Mouse (Mus musculus) liver, adult 2 months (tissue): ENCODE results near the gene Cacna2d3. TPM values are rescaled to one million over a fixed set of nuclear protein-coding genes. Genes with fewer than 3 reads are reported as not detected.

ENCODE experiments used
- DNase-seq: peaks from one replicate; pipeline ENCODE4 v3.0.0-alpha.2; 2011; ENCODE audit warnings: low read depth, low spot score; ENCODE audit errors: extremely low read depth
- H3K27ac ChIP-seq: fragments of 200-500 bp; replicated peaks from 2 replicates; pipeline ENCODE4 v1.5.1; 2012; ENCODE audit warnings: low read depth, mild to moderate bottlenecking, control low read depth, inconsistent platforms, low read length; ENCODE audit not compliant: insufficient read depth
- H3K27me3 ChIP-seq: fragments of 200-500 bp; 2 replicates; pipeline ENCODE4 v1.6.1; 2012; ENCODE audit warnings: mild to moderate bottlenecking, moderate library complexity, low read length, inconsistent platforms; ENCODE audit not compliant: control insufficient read depth, insufficient read depth
- H3K36me3 ChIP-seq: fragments of 200-500 bp; 2 replicates; pipeline ENCODE4 v1.6.1; 2012; ENCODE audit warnings: low read length, inconsistent platforms; ENCODE audit not compliant: control insufficient read depth, insufficient read depth
- H3K4me1 ChIP-seq: fragments of 200-500 bp; 2 replicates; pipeline ENCODE4 v1.6.1; 2011; ENCODE audit warnings: low read length; ENCODE audit not compliant: control insufficient read depth, insufficient read depth
- H3K4me3 ChIP-seq: fragments of 200-500 bp; 2 replicates; pipeline ENCODE4 v1.5.1; 2011; ENCODE audit warnings: low read depth, mild to moderate bottlenecking, control low read depth, low read length, moderate library complexity; ENCODE audit not compliant: insufficient read depth
- H3K79me2 ChIP-seq: fragments of 200-500 bp; 2 replicates; pipeline ENCODE4 v1.6.1; 2012; ENCODE audit warnings: inconsistent platforms, mild to moderate bottlenecking, low read length, moderate library complexity; ENCODE audit not compliant: control insufficient read depth, insufficient read depth
- H3K9ac ChIP-seq: fragments of 200-500 bp; 2 replicates; pipeline ENCODE4 v1.6.1; 2012; ENCODE audit warnings: low read depth, mild to moderate bottlenecking, control low read depth, inconsistent platforms, low read length
- CTCF ChIP-seq: fragments of 200-500 bp; IDR thresholded peaks from 2 replicates; pipeline ENCODE4 v1.5.1; 2011; ENCODE audit warnings: low read depth, low read length, control low read depth
- POLR2A ChIP-seq: fragments of 200-500 bp; IDR thresholded peaks from 2 replicates; pipeline ENCODE4 v1.6.1; 2011; ENCODE audit warnings: low read length, control low read depth; ENCODE audit not compliant: insufficient read depth; ENCODE audit errors: extremely low read depth
- WGBS: fragments of 180-500 bp; shearing (Covaris S2); methylation state at CpG from one replicate; pipeline ENCODE4 v1.1.7; 2018; 5-methylcytosine and 5-hydroxymethylcytosine counted together
- polyA plus RNA-seq: library from polyadenylated mRNA; depleted of rRNA; stranded (reverse); fragments of >200 nt; gene quantifications from 2 replicates; pipeline ENCODE4 v1.2.3, GENCODE M21; 2012
- total RNA-seq: library from RNA; depleted of rRNA; stranded (reverse); fragments of >200 nt; gene quantifications from 2 replicates; pipeline ENCODE4 v1.2.3, GENCODE M21; 2014

Cacna2d3 gene
- total and polyA plus RNA-seq, 2 experiments: not detected

DNA sequence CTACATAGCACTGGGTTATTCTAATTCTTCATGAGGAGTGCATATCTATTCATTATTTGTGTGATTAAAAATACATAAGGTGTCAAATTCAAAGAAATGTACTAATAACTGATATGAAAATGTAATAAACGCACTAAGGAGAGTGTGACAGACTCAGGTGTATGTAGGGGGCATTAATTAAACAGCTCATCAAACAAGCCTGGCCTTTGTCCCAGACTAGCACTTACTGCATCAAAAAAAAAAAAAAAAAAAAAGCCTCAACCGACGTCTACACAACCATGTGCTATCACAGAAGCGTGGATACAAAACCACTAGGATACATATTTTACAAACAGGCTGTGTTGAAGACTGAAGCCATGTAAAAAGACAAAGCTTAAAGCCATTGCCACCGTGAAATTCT is 169.2 kb downstream of the Cacna2d3 start:
- H3K9ac ChIP-seq: no peak overlapping the region
- no peaks in the 10 kb centered on the region for H3K27me3 ChIP-seq
- no peak overlapping the region for H3K4me3 ChIP-seq
- no peaks in the 10 kb centered on the region for H3K4me1 ChIP-seq
- H3K79me2 ChIP-seq: no peaks in the 10 kb centered on the region
- H3K27ac ChIP-seq: no peak overlapping the region
- 78% methylated on average over 5 of the region's 5 CpGs for WGBS
- DNase-seq: no peak
- no peaks in the 10 kb centered on the region for H3K36me3 ChIP-seq
- no peak for TF ChIP-seq POLR2A
- no peak for TF ChIP-seq CTCF

DNA sequence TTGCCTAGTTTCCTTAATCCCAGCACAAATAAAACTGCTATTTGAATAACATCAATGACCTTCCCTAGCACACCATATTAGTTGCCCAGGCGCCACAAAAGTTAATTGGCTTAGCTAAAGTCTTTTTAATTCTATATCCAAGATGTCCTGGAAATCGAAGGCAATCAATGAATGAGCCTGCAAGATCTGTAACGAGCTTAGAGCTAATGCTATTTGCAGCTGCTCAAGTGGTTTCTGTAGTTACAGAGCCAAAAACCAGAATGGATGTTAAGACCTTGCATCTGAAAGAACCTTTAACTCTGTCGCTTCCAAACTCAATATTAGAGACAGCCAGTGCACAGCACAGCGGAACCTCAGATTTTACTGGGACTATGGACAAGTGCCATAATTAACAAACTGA is 173.0 kb downstream of the Cacna2d3 start:
- Histone ChIP-seq H3K27ac (no peak overlapping the region), H3K79me2 (no peaks in the 10 kb centered on the region), H3K36me3 (no peaks in the 10 kb centered on the region), H3K4me3 (no peak overlapping the region), H3K27me3 (no peaks in the 10 kb centered on the region), H3K9ac (no peak overlapping the region), H3K4me1 (no peaks in the 10 kb centered on the region)
- DNase-seq: no peak
- WGBS: 80% methylated on average over 5 of the region's 5 CpGs
- TF ChIP-seq CTCF (no peak), POLR2A (no peak)

DNA sequence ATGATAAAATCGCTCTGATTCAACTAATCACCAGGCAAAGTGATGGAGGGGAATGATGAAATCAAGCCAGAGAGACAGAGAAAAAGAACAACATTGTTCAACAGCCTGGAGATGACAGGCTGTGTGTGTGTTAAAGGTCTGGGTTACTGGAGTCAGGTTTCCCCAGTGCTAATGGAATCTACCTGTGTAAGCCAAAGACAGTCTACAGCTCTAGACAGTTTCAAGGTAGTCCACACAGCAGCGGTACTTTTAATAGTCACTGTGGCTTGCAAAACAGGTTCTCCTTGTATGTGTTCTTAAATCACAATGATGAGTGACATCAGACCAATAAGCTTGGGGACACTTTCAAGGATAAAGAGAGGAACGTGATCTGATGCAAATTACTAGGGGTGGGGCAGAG is 191.1 kb downstream of the Cacna2d3 start:
- Histone ChIP-seq H3K27me3 (no peaks in the 10 kb centered on the region), H3K36me3 (no peaks in the 10 kb centered on the region), H3K4me1 (no peaks in the 10 kb centered on the region), H3K9ac (no peak overlapping the region), H3K27ac (no peak overlapping the region), H3K4me3 (no peak overlapping the region), H3K79me2 (no peaks in the 10 kb centered on the region)
- WGBS: 67% methylated on average over 3 of the region's 3 CpGs
- TF ChIP-seq POLR2A: no peak
- no peak for TF ChIP-seq CTCF
- no peak for DNase-seq

DNA sequence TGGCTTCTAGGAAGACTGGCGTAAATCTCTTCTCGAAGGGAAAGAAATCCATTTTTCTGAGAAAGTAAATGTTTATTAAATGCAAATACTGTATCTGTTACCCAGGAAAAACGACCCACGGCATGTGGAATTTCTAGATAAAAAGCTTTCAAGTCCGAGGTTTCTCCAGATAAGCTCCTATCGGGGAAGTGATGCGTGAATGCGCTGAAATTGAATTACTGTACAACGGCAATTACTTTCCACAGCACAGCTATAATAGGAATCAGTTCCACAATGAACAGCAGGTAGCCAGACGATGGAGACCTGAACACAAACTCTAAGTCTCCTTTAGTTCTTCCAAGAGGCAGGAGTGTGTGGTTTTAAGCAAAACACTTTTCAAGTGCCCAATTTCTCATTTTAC is 193.0 kb downstream of the Cacna2d3 start:
- H3K27me3 ChIP-seq: no peaks in the 10 kb centered on the region
- 71% methylated on average over 10 of the region's 10 CpGs for WGBS
- no peaks in the 10 kb centered on the region for H3K4me1 ChIP-seq
- no peaks in the 10 kb centered on the region for H3K79me2 ChIP-seq
- no peak for TF ChIP-seq CTCF
- no peak for TF ChIP-seq POLR2A
- no peak overlapping the region for H3K9ac ChIP-seq
- no peak for DNase-seq
- H3K36me3 ChIP-seq: no peaks in the 10 kb centered on the region
- H3K27ac ChIP-seq: no peak overlapping the region
- H3K4me3 ChIP-seq: no peak overlapping the region

DNA sequence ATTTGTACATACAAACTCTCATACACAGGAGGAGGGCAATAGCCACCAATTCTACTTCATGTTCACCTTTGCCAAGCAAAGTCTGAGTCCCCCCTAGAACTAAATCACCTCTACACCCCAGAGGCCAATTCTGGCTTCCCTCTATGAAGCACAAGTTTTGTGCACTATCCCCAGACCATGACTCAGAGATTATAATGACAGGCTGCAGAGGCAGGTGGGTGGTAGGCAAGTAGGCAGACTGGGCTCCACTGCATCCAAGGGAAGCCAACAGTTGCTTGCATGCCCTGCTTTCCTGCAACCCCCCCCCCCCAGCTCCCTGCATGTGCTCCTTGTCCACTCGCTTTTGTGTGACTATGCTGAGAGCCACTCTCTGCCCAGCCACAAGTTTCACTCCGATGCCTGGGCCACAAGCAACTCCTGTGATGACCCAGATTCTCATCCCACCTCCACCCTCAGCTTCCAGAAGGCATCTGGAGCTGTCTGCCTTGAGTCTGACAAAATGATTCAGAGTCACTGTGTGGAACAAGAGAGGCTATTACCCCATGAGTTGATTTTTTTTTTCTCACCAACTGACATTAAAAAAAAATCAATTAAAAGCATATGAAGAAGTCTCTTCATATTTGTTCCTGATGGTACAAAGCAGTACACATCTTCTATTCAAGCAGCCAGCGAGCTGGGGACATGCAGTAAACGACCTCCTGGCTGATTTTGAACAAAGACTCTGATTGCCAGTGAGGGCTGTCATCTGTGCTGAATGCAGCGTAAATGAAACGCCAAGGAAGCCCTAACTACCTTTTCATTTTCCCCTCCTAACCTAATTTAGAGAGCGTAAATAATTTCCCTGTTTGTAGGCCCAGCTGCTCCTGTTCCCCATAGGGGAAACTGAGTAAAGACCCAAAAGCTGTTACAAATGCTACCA is 201.7 kb downstream of the Cacna2d3 start:
- Histone ChIP-seq H3K79me2 (no peaks in the 10 kb centered on the region), H3K27me3 (no peaks in the 10 kb centered on the region), H3K4me1 (no peaks in the 10 kb centered on the region), H3K36me3 (no peaks in the 10 kb centered on the region), H3K27ac (no peak overlapping the region), H3K4me3 (no peak overlapping the region), H3K9ac (no peak overlapping the region)
- DNase-seq: no peak
- WGBS: 66% methylated on average over 7 of the region's 7 CpGs
- TF ChIP-seq CTCF: no peak
- no peak for TF ChIP-seq POLR2A

DNA sequence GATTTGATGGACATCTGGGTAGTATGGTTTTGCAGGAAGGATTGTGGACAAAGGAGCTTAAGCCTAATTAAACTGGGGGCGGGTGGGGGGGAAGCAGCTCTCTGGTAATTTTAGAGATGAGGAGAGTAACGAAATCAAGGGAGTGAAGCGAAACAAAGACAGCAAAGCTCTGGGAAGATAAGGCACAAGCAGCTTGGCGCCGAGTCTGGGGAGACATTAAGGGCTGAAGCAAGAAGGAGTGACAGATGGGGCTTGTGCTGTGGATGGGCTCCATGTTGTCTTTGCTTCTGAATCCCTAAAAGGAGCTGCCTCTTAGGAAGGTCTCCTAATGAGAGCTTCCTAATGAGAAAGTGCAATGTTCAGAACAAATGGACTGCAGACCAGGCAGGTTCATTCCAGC is 219.0 kb downstream of the Cacna2d3 start:
- Histone ChIP-seq H3K9ac (no peak overlapping the region), H3K27ac (no peak overlapping the region), H3K4me3 (no peak overlapping the region), H3K79me2 (no peaks in the 10 kb centered on the region), H3K27me3 (no peaks in the 10 kb centered on the region), H3K4me1 (no peaks in the 10 kb centered on the region), H3K36me3 (no peaks in the 10 kb centered on the region)
- DNase-seq: no peak
- TF ChIP-seq POLR2A (no peak), CTCF (no peak)
- WGBS: 26% methylated on average over 5 of the region's 5 CpGs
